Mouse (Mus musculus) forebrain, embryonic 14.5 days (tissue): Measurements from ENCODE around the gene Ttc7. TPM values are rescaled to one million over a fixed set of nuclear protein-coding genes. Genes with fewer than 3 reads are reported as not detected.

ENCODE experiments used
- ATAC-seq: fragments of 200-750 bp; cut with Nextera tagmentation; 2 replicates; pipeline ENCODE4 v1.8.0; 2017; ENCODE audit warnings: mild to moderate bottlenecking, moderate library complexity
- DNase-seq: peaks from one replicate; pipeline ENCODE4 v3.0.0-alpha.2; 2015; ENCODE audit warnings: low spot score
- H3K27ac ChIP-seq: fragments of 300-500 bp; sonication (generic); 2 replicates; pipeline ENCODE4 v1.5.1; 2014; ENCODE audit warnings: low read depth, mild to moderate bottlenecking, control low read depth, low read length, moderate library complexity
- H3K27me3 ChIP-seq: fragments of 300-500 bp; sonication (generic); replicated peaks from 2 replicates; pipeline ENCODE4 v1.6.1; 2014; ENCODE audit warnings: low read length, control low read depth, mixed read lengths; ENCODE audit not compliant: control insufficient read depth, insufficient read depth
- H3K36me3 ChIP-seq: fragments of 300-500 bp; sonication (generic); 2 replicates; pipeline ENCODE4 v1.6.1; 2014; ENCODE audit warnings: low read length, control low read depth; ENCODE audit not compliant: control insufficient read depth, insufficient read depth
- H3K4me1 ChIP-seq: fragments of 300-500 bp; sonication (generic); 2 replicates; pipeline ENCODE4 v1.6.1; 2014; ENCODE audit warnings: antibody characterized with exemption, low read length, control low read depth; ENCODE audit not compliant: control insufficient read depth, insufficient read depth
- H3K4me2 ChIP-seq: fragments of 300-500 bp; sonication (generic); 2 replicates; pipeline ENCODE4 v1.6.1; 2014; ENCODE audit warnings: mild to moderate bottlenecking, control low read depth, low read length
- H3K4me3 ChIP-seq: fragments of 300-500 bp; sonication (generic); 2 replicates; pipeline ENCODE4 v1.5.1; 2014; ENCODE audit warnings: low read depth, low read length, control low read depth
- H3K9ac ChIP-seq: fragments of 300-500 bp; sonication (generic); 2 replicates; pipeline ENCODE4 v1.6.1; 2014; ENCODE audit warnings: mild to moderate bottlenecking, low read length, control low read depth, moderate library complexity
- H3K9me3 ChIP-seq: fragments of 300-500 bp; sonication (generic); replicated peaks from 2 replicates; pipeline ENCODE4 v1.6.1; 2016; ENCODE audit warnings: low read length, control low read depth, mixed read lengths; ENCODE audit not compliant: control insufficient read depth
- WGBS: fragments of 180-500 bp; shearing (Covaris S2); extraction: QIAGEN DNeasy Blood & Tissue Kit; methylation state at CpG from one replicate; pipeline ENCODE4 v1.1.7; 2014; 5-methylcytosine and 5-hydroxymethylcytosine counted together
- polyA plus RNA-seq: library from polyadenylated mRNA; unstranded; fragments of >200 nt; fragmentation: Nextera tagmentation; extraction: Ambion mirVana; gene quantifications from 2 replicates; pipeline ENCODE4 v1.2.1, GENCODE M21; 2014

Ttc7 gene
- polyA plus RNA-seq, 1 experiment from 2014 or later: 4.8 TPM

DNA sequence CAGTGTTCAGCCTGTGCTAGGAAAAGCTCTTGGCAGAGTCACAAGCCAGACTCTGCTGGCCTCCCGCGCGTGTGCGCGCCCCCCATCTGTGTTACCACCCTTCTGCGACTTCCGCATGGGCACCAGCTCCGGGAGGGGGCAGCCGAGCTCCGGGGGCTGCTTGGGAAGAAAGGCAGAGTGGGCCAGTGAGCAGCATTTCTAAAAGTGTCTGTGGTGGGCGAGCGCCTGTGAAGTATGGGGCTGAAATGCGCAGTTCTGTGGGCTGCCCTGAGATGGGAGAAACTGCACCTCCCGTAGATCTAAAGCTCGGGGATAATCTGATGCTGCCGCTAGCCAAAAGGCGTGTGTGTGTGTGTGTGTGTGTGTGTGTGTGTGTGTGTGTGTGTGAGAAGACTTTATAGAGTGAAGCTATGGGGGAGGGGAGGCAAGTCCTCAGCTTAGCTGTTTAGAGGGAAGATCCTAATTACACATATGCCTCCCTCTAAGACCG lies 86.6 kb downstream of the Ttc7 start:
- Histone ChIP-seq H3K9ac (no peak overlapping the region), H3K9me3 (no peaks in the 10 kb centered on the region), H3K4me2 (no peak overlapping the region), H3K4me1 (peaks cover 14% of the 10 kb centered on the region), H3K27me3 (no peaks in the 10 kb centered on the region), H3K36me3 (no peaks in the 10 kb centered on the region), H3K4me3 (no peak overlapping the region), H3K27ac (peak overlapping the region; percentile 48; the same call in 1 of the 2 replicates)
- ATAC-seq (peak; percentile 30), DNase-seq (peak; percentile 69)
- 60% methylated on average over 18 of the region's 18 CpGs for WGBS

DNA sequence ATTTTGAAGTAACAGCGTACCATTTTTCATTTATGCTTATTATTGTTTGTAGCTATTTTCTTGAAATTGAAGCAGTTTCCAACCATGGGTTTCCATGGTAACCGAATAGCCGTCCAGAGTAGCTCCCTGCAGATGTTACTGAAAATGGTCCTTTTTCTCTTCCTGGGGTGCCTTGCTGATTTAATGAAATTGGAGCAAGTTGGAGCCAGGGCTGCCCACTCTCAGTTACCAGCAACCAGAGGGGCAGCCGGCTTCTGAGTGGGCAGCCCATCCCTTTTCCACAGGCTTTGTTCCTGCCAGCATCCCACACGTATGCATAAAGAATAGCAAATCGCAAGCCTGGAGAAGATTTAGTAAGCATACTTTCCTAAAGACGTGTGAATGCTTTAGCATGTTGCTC lies 89.5 kb downstream of the Ttc7 start:
- Histone ChIP-seq H3K9me3 (no peaks in the 10 kb centered on the region), H3K9ac (no peak overlapping the region), H3K4me2 (no peak overlapping the region), H3K4me3 (no peak overlapping the region), H3K4me1 (peaks cover 14% of the 10 kb centered on the region), H3K27ac (peak overlapping the region; percentile 52), H3K27me3 (no peaks in the 10 kb centered on the region), H3K36me3 (no peaks in the 10 kb centered on the region)
- peak; percentile 33; the same call in 1 of the 2 replicates for ATAC-seq
- WGBS: 69% methylated on average over 7 of the region's 7 CpGs
- DNase-seq: peak; percentile 76

DNA sequence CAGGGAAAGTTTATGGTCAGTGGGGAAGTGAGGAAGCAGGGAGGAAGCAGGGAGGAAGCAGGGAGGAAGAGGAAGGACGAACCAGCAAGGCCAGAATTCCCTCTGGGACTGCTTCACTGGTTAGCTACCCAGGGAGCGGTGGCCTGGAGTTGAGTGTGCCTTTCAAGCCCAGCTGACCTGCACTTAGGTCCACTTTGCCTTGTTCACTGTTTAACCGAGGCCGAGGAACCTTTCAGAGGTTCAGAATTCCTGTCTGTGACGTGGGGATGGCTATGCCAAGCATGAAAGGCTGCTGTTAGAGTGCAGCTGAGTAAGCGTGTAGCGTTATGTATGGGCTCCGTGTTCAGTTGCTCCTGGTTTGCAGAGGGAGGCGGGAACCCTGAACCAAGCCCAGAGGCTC lies 90.6 kb downstream of the Ttc7 start:
- WGBS: 91% methylated on average over 9 of the region's 9 CpGs
- DNase-seq: no peak
- ATAC-seq: no peak
- Histone ChIP-seq H3K4me1 (peaks cover 20% of the 10 kb centered on the region), H3K27me3 (no peaks in the 10 kb centered on the region), H3K36me3 (no peaks in the 10 kb centered on the region), H3K27ac (no peak overlapping the region), H3K9me3 (no peaks in the 10 kb centered on the region), H3K4me3 (no peak overlapping the region), H3K9ac (no peak overlapping the region), H3K4me2 (no peak overlapping the region)

DNA sequence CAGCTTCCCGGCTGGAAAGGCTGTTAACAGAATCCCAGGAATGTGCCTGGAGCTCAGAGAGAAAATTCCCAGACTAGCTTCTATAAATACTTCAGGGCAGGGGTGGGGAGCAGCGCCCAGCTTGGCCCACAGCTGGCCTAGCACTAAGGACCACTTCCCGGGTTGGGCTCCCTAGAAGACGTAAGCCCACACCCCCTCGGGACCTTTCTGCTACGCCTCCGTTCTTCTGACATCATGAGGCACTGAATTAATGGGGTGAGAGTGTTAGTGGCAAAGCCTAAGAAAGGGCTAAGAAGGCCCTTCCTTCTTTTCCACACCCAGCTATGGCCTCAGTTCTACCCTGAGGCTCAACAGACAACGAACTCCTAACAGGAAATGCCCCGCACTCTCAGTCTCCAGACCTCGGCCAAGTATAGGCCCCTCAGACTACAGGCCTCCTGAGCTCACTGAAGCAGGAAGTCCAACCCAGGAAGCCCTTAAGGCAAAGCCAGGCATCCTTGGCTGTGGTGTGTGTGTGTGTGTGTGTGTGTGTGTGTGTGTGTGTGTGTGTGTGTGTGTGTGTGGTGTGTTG lies 93.3 kb downstream of the Ttc7 start:
- Histone ChIP-seq H3K36me3 (no peaks in the 10 kb centered on the region), H3K27ac (no peak overlapping the region), H3K9ac (no peak overlapping the region), H3K4me2 (no peak overlapping the region), H3K4me3 (no peak overlapping the region), H3K27me3 (no peaks in the 10 kb centered on the region), H3K9me3 (no peaks in the 10 kb centered on the region), H3K4me1 (peaks cover 22% of the 10 kb centered on the region)
- no peak for DNase-seq
- 74% methylated on average over 10 of the region's 10 CpGs for WGBS
- no peak for ATAC-seq

DNA sequence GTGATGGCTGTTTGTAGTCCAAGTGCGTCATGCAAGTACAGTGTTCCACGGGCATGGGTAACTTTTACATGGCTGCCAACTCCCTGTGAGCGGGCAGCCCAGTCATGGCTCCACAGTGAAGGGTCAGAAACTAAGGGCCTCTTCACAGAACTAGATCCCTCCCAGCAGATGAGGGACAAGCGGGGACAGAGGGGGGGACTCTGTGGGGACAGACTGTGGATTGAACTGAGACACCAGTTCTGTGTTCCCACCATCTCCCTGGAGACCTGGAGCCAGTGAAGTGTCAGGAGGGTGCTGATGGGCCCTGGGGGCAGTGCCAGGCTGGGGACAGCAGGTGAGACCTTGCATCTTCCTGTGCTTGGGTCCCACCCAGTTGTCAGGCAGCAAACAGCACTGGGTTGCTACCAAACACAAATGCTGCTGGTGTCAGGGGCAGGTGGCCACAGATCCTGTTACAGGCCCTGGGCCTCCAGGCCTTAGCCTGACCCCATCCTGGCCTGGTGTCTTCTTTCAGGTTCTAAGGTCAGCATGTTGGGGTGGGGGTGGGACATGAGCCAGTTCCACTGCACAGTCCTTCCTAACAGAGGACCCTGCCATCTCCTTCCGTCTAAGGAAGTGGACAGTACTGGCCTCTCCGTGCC lies 94.3 kb downstream of the Ttc7 start:
- ATAC-seq (no peak), DNase-seq (no peak)
- no peak overlapping the region for H3K9ac ChIP-seq
- peaks cover 22% of the 10 kb centered on the region for H3K4me1 ChIP-seq
- H3K4me3 ChIP-seq: no peak overlapping the region
- H3K4me2 ChIP-seq: no peak overlapping the region
- no peaks in the 10 kb centered on the region for H3K36me3 ChIP-seq
- no peaks in the 10 kb centered on the region for H3K27me3 ChIP-seq
- no peak overlapping the region; the same call in 1 of the 2 replicates for H3K27ac ChIP-seq
- no peaks in the 10 kb centered on the region for H3K9me3 ChIP-seq
- 92% methylated on average over 6 of the region's 6 CpGs for WGBS

DNA sequence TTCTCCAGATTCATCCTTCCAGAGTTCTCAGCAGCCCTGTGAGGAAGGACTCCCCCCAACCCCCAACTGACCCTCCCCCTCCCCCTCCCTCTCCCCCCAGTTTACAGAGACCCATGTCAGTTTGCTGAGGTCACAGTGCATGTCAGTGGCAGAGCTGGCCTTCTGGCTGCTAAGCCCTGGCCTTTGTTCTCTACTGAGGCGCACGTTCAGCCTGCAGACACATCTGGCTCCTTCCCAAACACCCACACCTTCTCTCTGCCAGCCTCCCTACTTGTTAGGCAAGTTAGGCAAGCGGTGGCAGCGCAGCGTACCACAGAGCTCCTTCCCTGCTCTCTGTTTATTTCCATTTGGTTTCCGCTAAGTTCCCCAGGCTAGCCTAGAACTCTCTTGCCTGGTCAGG lies 94.8 kb downstream of the Ttc7 start:
- Histone ChIP-seq H3K4me1 (peaks cover 22% of the 10 kb centered on the region), H3K27me3 (no peaks in the 10 kb centered on the region), H3K36me3 (no peaks in the 10 kb centered on the region), H3K9ac (no peak overlapping the region), H3K4me2 (no peak overlapping the region), H3K9me3 (no peaks in the 10 kb centered on the region), H3K27ac (no peak overlapping the region), H3K4me3 (no peak overlapping the region)
- WGBS: 53% methylated on average over 6 of the region's 6 CpGs
- DNase-seq: peak; percentile 59
- 0 out of 2 replicates have a peak, but pooled peaks have one; percentile 18 for ATAC-seq

DNA sequence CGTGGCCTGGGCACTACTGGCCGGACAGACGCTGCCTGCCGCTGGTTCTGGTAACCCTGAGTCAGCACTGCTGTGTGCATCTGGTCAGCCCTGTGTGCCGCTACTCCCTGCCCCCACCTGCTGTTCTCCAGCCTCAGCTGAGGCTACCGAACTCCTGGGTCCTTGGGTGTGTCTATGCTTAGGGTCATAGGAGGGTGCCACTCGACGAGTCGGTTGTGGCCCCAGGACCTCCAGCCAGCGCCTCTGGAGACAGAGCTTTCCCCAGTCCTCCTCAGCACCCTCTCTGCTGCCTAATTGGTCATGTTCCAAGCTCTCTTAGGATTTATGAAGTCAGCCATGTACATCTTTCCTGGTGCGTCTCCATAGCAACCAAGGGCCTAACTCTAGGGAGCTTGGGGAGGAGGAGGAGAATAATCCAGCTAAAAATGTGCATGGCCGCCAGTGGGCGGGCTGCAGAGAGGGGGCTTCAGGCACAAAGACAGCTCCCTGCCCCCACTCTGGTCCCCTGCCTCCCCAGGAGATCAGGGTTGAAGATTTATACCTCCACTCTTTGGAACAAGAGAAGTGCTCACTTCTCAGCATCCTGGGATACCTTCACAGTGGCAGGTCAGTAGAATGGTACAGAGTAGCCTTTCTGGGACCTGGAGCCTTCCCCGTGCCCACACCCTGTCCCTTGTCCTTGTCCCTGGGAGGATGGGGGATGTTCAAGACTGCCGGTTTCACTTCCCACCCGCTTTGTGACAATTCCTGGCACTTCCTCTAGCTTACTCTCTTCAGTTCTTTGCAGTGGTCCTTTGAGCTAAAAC lies 95.9 kb downstream of the Ttc7 start:
- H3K27me3 ChIP-seq: no peaks in the 10 kb centered on the region
- H3K9ac ChIP-seq: peak overlapping the region; percentile 17; the same call in 1 of the 2 replicates
- H3K9me3 ChIP-seq: no peaks in the 10 kb centered on the region
- no peaks in the 10 kb centered on the region for H3K36me3 ChIP-seq
- peak; percentile 68 for ATAC-seq
- peak; percentile 89 for DNase-seq
- peaks cover 19% of the 10 kb centered on the region for H3K4me1 ChIP-seq
- H3K27ac ChIP-seq: peak overlapping the region; percentile 71
- H3K4me3 ChIP-seq: no peak overlapping the region
- H3K4me2 ChIP-seq: no peak overlapping the region
- WGBS: 46% methylated on average over 16 of the region's 16 CpGs

DNA sequence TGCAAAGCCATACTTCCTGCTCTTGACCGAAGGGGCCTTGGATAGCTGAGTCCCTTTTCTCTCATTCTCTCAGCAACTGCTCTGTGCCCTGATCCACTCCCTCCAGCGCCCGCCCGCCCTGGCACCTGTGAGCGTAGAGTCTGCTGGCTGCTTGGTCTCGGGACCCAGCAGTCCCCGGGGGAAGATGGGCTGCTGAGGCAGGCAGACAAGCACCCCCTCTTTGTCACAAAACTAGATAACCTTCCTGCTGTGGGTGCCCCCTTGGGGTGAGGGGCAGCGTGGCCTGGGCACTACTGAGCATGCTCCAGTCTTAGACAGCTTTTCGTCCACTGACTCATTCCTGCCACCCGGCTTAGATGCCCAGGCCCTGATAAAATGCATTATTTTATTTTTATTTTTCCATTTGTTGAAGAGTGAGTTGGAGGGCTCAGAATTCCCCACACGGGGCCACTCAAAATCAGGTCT lies 96.5 kb downstream of the Ttc7 start:
- Histone ChIP-seq H3K27me3 (no peaks in the 10 kb centered on the region), H3K9ac (peak overlapping the region; percentile 17; the same call in 1 of the 2 replicates), H3K9me3 (no peaks in the 10 kb centered on the region), H3K27ac (peak overlapping the region; percentile 71), H3K36me3 (no peaks in the 10 kb centered on the region), H3K4me2 (no peak overlapping the region), H3K4me3 (no peak overlapping the region), H3K4me1 (peaks cover 19% of the 10 kb centered on the region)
- 73% methylated on average over 11 of the region's 11 CpGs for WGBS
- DNase-seq: no peak
- no peak for ATAC-seq
